Mouse (Mus musculus) layer of hippocampus, adult 2 months (tissue): ENCODE data around the gene Enpep. TPM values are rescaled to one million over a fixed set of nuclear protein-coding genes. Genes with fewer than 3 reads are reported as not detected.

ENCODE experiments used
- DNase-seq, 2 experiments: peaks; one replicate each; pipeline ENCODE4 v3.0.0; 2022; ENCODE audit warnings: low spot score in 2 of 2
- H3K27ac ChIP-seq: fragments of 200-600 bp; 2 replicates; pipeline ENCODE4 v1.8.1; 2022
- H3K4me3 ChIP-seq: fragments of 200-600 bp; 2 replicates; pipeline ENCODE4 v1.8.1; 2022; ENCODE audit warnings: mild to moderate bottlenecking
- CTCF ChIP-seq: fragments of 200-600 bp; conservative IDR thresholded peaks from 2 replicates; pipeline ENCODE4 v1.8.1; 2022; ENCODE audit warnings: antibody characterized with exemption, mild to moderate bottlenecking, moderate library complexity
- total RNA-seq, 2 experiments: library from RNA; stranded (reverse); gene quantifications; 2 replicates each; pipeline ENCODE4 v1.2.3; 2021

Enpep gene
- total RNA-seq, 2 experiments from 2014 or later = 1.1 to 1.7 TPM

GRCm38 (mm10) chr3:129222448-129223290 is 109.9 kb downstream of the Enpep start:
- no peak for DNase-seq
- no peak for TF ChIP-seq CTCF
- no peak overlapping the region for H3K27ac ChIP-seq
- no peak overlapping the region for H3K4me3 ChIP-seq

- Histone ChIP-seq H3K4me3 (no peak overlapping the region), H3K27ac (no peak overlapping the region)
- TF ChIP-seq CTCF = no peak
- DNase-seq = no peak
These were observed 110.9 kb downstream of the Enpep start for GRCm38 (mm10) chr3:129221380-129222260.

- TF ChIP-seq CTCF = no peak
- H3K27ac ChIP-seq = no peak overlapping the region
- H3K4me3 ChIP-seq = no peak overlapping the region
- DNase-seq = no peak
These were observed 111.7 kb downstream of the Enpep start for GRCm38 (mm10) chr3:129220681-129221379.

GRCm38 (mm10) chr3:129220086-129220670 is 112.3 kb downstream of the Enpep start:
- Histone ChIP-seq H3K4me3 (no peak overlapping the region), H3K27ac (no peak overlapping the region)
- no peak for TF ChIP-seq CTCF
- DNase-seq = no peak

Other genes with a start within 250 kb of the Enpep start
- gene Pitx2, start 132.8 kb downstream of the Enpep start, total RNA-seq = not detected
- 10 to 100 TPM; 28.3 to 30.4 TPM for gene Elovl6, start 199.6 kb upstream of the Enpep start, total RNA-seq